Mouse (Mus musculus): ENCODE data around the gene Pphln1.

The Pphln1 gene

GRCm38 (mm10) chr15:93397826-93398698, at the start of gene Pphln1, which contains the start of gene Zcrb1:
Gene Pphln1 (plus strand): TSS chr15:93398350.
Gene Zcrb1 (minus strand): TSS chr15:93398334.
- in situ Hi-C loops (cut with MboI, MseI): loop anchor here in 1 of 2 experiments (10.0 kb wide), 1 partner anchor 1147 kb away; the partner anchor contains the start of genes Irak4 and Pus7l

GRCm38 (mm10) chr15:93358346-93359095, 39.6 kb upstream of the Pphln1 start:
- in situ Hi-C loops (cut with MboI, MseI): no loop called here

DNA sequence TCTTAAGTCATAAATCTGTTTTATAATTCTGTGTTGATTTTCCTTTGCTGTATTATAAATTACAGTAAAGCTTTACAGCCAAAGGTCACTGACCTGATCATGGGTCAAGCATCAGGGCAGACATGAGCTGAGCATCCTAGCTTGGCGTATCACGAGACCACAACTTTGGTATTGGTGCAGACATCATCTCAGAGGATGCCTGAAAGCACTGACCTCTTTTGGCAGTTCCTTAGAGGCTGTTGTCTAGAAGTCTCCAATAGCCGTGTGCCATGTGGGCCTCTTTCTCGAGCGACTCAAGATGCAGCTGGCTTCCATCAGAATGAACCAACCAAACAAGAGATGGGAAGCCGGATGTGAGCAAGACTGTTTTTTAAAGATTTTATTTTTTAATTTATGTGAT, 32.6 kb upstream of the Pphln1 start:
- in situ Hi-C loops (cut with MboI, MseI): loop anchor here in 1 of 2 experiments (10.0 kb wide), 1 partner anchor 1121 kb away; no protein-coding TSS in a partner anchor

DNA sequence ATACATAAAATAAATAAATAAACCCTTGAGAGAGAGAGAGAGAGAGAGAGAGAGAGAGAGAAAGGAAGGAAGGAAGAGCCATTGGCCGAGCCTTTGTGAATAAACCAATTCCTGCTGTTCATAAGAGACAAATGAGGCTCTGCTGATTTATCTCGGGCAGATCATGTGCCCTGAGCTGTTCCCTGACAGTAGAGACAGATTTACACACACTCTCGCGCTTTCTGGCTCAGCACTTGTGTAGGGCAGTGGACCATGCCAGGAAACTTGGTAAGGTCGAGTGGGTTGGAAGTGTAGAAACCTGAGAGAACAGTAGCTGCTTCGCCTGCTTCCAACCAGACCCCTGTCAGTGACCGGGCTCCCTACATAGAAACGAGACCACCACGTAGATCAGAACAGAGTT, 29.6 kb upstream of the Pphln1 start:
- in situ Hi-C loops (cut with MboI, MseI): loop anchor here in 1 of 2 experiments (10.0 kb wide), 1 partner anchor 1124 kb away; no protein-coding TSS in a partner anchor

DNA sequence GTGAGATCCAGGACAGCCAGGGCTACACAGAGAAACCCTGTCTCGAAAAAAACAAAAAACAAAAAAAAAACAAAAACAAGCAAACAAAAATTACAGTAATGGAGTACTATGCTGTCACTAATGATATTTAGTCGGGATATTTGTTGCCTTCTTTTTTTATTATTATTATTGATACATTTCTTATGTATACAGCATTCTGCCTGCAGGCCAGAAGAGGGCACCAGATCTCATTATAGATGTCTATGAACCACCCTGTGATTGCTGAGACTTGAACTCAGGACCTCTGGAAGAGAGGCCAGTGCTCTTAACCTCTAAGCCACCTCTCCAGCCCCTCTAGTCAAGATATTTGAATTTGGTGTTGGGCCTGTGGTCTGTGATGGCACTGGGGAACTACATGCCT, 26.3 kb upstream of the Pphln1 start:
- in situ Hi-C loops (cut with MboI, MseI): loop anchor here in 1 of 2 experiments (5.0 kb wide), 1 partner anchor 35 kb away; the partner anchor contains the start of gene Yaf2

DNA sequence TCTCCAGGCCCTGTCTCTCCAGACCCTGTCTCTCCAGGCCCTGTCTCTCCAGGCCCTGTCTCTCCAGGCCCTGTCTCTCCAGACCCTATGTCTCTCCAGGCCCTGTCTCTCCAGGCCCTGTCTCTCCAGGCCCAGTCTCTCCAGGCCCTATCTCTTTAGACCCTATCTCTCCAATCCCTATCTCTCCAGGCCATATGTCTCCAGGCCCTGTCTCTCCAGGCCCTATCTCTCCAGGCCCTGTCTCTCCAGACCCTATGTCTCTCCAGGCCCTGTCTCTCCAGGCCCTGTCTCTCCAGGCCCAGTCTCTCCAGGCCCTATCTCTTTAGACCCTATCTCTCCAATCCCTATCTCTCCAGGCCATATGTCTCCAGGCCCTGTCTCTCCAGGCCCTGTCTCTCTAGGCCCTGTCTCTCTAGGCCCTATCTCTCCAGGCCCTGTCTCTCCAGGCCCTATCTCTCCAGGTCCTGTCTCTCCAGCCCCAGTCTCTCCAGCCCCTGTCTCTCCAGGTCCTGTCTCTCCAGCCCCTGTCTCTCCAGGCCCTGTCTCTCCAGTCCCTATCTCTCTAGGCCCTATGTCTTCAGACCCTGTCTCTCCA, 25.5 kb upstream of the Pphln1 start:
- in situ Hi-C loops (cut with MboI, MseI): loop anchor here in 1 of 2 experiments (5.0 kb wide), 1 partner anchor 35 kb away; the partner anchor contains the start of gene Yaf2

DNA sequence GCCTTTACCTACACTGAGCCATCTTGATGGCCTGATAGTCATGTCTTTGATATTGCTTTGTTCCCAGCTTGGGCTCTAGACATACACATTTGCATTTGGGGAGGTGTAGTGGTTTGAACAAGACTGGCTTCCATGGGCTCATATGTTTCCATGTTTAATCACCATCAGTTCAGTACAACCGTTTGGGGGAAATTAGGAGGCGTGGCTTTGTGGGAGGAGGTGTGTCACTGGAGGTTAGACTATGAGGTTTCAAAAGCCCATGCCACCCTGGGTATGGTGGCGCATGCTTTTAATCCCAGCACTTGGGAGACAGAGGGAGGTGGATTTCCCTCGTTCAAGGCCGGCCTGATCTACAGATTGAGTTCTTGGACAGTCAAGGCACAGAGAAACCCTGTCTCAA, 22.5 kb upstream of the Pphln1 start:
- in situ Hi-C loops (cut with MboI, MseI): no loop called here

- in situ Hi-C loops (cut with MboI, MseI): no loop called here
These were observed 19.0 kb upstream of the Pphln1 start for GRCm38 (mm10) chr15:93379177-93379576.

- in situ Hi-C loops (cut with MboI, MseI): loop anchor here in 1 of 2 experiments (10.0 kb wide), 2 partner anchors 53 to 57 kb away; no protein-coding TSS in a partner anchor
These were observed 16.8 kb upstream of the Pphln1 start for GRCm38 (mm10) chr15:93381337-93381736.

DNA sequence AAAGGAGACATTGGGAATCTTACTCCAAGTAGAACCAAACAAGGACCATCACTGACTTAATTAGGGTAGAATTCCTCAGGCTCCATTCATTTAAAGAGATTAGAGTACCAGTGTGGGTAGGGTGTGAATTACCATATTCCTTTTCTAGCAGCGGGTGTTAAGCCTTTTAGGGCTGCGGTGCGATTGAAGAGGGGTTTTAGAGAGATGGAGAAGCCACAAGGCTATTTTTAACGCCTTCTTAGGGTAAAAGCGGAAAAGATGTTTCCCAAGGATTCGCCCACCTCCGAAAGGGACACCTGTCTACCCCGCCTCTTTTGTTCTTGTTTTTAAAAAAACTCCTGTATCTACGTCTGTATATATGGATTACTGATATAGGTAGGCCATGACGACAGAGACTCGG, 881 bp upstream of the Pphln1 start:
- in situ Hi-C loops (cut with MboI, MseI): loop anchor here in 1 of 2 experiments (10.0 kb wide), 1 partner anchor 1148 kb away; the partner anchor contains the start of genes Irak4 and Pus7l

DNA sequence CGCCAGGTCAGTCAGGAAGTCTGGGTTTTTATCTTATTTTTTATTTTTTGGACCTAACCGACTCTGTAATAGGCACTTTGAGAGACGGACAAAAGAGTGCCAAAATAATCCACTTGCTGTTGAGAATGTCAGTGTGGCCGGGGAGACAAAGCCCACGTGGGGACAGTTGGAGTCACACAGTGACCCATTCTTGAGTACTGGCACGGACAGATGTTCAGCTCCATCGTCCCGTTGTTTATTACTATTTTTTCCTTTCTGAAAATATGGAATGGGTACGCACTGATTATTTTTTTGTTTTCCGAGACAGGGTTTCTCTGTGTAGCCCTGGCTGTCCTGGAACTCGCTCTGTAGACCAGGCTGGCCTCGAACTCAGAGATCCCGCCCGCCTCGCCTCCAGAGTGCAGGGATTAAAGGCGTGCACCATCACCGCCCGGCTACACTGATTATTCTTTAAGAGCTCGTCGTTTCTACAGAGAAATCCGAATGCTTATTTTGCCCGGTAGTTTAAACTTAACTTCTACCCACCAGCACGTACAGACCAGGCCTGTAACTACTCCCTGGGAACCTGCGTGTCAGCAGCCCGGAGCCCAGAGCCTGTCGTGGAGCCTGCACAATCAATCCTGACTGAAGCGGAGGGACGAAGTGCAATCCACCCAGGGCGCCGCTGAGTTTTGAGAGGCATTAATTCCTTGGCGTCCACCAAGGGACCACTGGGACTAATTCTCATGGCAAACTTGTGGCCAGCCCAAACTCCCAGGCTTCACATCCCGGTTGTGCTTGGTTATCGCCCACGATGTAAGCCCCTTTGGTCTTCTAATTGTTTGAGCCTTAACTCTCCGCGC, 770 bp downstream of the Pphln1 start:
- in situ Hi-C loops (cut with MboI, MseI): loop anchor here in 1 of 2 experiments (10.0 kb wide), 1 partner anchor 1146 kb away; the partner anchor contains the start of genes Irak4 and Pus7l

GRCm38 (mm10) chr15:93401446-93401845, 3.3 kb downstream of the Pphln1 start:
- in situ Hi-C loops (cut with MboI, MseI): no loop called here

DNA sequence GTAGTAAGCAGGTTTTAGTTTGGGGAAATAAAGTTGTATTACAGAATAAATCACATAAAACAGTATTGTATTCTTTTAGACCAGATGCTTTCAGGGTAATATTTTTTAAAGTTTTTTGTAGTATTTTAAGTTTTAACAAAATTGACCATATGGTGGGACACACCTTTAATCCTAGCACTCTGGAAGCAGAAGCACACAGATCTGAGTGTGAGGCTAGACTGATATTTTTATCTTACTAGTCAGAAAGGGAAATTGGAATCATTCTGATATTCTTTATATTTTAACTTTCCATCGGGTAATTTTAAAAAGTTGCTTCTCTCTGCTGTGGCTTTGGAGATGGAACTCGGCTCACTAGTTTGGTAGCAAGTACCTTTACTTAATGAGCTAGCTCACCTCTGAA, 4.6 kb downstream of the Pphln1 start:
- in situ Hi-C loops (cut with MboI, MseI): no loop called here

DNA sequence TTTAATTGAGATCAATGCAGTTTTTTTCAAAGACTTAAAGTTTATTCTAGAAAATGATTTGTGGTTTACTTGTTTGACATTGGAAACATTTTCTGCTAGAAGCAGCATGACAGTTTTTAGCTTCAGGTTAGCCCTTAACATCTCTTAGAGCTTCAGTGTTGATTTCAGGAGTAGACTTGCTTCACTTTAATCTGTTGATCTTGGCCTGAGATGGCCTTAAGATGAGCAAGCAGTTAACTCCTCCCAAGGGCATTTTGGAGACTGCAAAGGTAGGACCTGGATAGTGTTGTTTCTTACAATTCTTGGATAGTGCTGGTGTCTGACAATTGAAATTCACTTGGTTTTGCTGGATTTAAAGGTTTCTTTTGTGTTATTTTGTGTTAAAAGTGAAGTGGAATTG, 6.7 kb downstream of the Pphln1 start:
- in situ Hi-C loops (cut with MboI, MseI): no loop called here

DNA sequence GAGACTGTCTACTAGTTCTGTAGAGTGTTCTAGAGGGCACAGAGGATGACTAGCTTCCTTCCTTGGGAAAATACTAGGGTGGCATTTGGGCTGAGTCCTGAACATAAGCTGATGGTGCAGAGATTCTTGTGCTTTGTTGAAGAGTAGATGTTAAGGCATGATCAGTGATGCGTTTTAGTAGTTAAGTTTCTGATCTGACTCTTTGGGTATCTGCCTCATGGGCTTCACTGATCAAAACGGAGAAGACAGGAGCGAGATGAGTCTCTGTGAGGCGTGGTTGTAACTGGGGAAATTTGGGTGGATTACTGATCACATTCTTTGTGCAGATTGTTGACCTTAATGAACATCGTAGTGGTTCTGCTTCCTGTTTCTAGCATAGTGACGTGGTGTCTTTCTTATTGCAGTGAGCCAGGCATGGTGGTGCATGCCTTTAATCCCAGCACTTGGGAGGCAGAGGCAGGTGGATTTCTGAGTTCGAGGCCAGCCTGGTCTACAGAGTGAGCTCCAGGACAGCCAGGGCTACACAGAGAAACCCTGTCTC, 7.4 kb downstream of the Pphln1 start:
- in situ Hi-C loops (cut with MboI, MseI): no loop called here

DNA sequence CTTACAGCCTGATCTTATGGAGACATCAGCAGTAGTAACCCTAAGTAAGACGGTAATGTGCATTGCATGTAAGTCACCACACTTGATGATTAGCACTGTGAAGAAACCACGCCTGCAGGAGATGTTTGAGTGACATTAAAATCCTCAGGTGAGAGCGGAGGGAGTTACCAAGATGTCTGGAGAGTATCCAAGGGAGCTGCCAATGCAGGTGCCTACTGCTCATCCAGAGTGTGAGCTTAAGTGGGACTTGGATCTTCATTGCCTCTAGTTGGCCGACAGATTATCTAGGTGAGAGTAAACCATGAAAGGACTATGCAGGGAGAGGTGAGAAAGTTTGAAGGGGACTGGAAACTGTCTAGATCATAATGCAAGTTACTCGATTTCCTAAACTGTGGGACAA, 8.3 kb downstream of the Pphln1 start:
- in situ Hi-C loops (cut with MboI, MseI): no loop called here

- in situ Hi-C loops (cut with MboI, MseI): no loop called here
These were observed 14.3 kb downstream of the Pphln1 start for GRCm38 (mm10) chr15:93412445-93412844.

DNA sequence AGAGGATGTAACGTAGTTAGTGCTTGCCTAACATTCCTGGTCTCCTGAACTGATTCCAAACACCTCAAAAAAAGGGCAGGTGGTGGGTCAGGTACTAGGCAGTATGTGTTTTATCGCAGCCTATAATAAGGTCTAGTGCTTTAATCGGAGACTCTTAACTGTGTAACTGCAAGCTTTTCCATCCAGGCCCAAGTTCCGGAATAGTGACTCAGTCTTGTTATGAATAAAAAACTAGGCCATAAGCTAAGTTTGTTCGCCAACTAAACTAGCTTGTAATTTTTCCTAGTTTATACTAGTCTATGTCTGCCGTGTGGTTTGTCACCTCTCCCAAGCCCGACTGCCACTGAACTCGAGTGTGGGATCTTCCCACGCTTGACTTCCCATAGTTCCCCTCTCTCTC, 16.3 kb downstream of the Pphln1 start:
- in situ Hi-C loops (cut with MboI, MseI): no loop called here

- in situ Hi-C loops (cut with MboI, MseI): no loop called here
These were observed 18.1 kb downstream of the Pphln1 start for GRCm38 (mm10) chr15:93416300-93416699.

- in situ Hi-C loops (cut with MboI, MseI): no loop called here
These were observed 22.4 kb downstream of the Pphln1 start for GRCm38 (mm10) chr15:93420596-93420995.

Data from T-helper 17 cell (primary cell).